Mouse (Mus musculus): Measurements from ENCODE around the gene Cntnap5b. TPM values are rescaled to one million over a fixed set of nuclear protein-coding genes. Genes with fewer than 3 reads are reported as not detected.

Cntnap5b gene
- polyA plus RNA-seq, 1 experiment from 2014 or later: not detected

DNA sequence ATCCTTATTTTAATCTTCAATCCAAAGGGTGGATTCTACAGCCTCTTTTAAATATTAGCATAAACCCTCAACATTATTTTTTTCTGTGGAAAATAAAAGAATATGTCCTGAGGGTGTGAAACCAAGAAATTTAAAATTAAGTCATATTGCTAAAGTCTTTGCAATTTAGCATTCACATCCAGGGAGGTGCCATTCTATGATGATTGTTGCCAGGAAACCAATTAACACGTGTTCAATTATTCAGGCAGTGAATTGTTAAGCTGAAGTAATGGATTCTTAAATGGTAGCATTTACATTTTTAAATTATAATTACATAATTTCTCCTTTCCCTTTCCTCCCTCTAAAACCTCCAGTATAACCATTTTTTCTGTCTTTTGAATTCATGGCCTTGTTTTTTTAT, 692.7 kb downstream of the Cntnap5b start:
- H3K4me3 ChIP-seq: no peak overlapping the region
- no peak overlapping the region for H3K4me2 ChIP-seq
- H3K27me3 ChIP-seq (replicated peaks): no peaks in the 10 kb centered on the region
- H3K9ac ChIP-seq: no peak overlapping the region
- WGBS: 46% methylated on average over 1 of the region's 1 CpGs
- no peak for ATAC-seq (ENCODE audit: extremely low read depth, insufficient number of reproducible peaks, low FRiP score, low TSS enrichment)
- no peak overlapping the region for H3K27ac ChIP-seq (replicated peaks)
- no peaks in the 10 kb centered on the region for H3K4me1 ChIP-seq
- H3K36me3 ChIP-seq: no peaks in the 10 kb centered on the region
- H3K9me3 ChIP-seq: no peaks in the 10 kb centered on the region

DNA sequence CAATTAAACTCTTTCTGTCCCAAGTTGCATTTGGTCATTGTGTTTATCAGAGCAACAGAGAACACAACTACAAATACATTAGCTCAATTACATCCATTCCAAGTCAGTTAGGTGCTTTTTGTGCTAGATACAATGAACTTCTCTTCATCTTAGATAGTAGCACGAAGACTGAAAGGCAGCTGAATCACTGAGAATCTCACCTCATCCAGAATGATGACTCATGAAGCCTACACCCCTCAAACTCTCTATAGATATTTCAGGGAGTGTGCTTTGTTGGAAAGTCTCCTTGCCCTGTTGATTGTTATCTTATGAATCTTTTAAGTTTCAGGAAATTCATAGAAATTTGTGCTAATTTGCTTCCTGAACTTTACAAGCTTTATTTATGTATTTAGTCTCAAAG, 695.0 kb downstream of the Cntnap5b start:
- 70% methylated on average over 1 of the region's 1 CpGs for WGBS
- H3K27me3 ChIP-seq (replicated peaks): no peaks in the 10 kb centered on the region
- H3K4me1 ChIP-seq: no peaks in the 10 kb centered on the region
- no peaks in the 10 kb centered on the region for H3K36me3 ChIP-seq
- no peaks in the 10 kb centered on the region for H3K9me3 ChIP-seq
- no peak overlapping the region for H3K4me2 ChIP-seq
- H3K4me3 ChIP-seq: no peak overlapping the region
- no peak overlapping the region for H3K9ac ChIP-seq
- no peak overlapping the region for H3K27ac ChIP-seq (replicated peaks)
- ATAC-seq (ENCODE audit: extremely low read depth, insufficient number of reproducible peaks, low FRiP score, low TSS enrichment): no peak

GRCm38 (mm10) chr1:100509866-100510265, 737.3 kb downstream of the Cntnap5b start:
- Histone ChIP-seq H3K4me2 (no peak overlapping the region), H3K27ac (replicated peaks) (no peak overlapping the region), H3K9me3 (no peaks in the 10 kb centered on the region), H3K9ac (no peak overlapping the region), H3K36me3 (no peaks in the 10 kb centered on the region), H3K4me3 (no peak overlapping the region), H3K27me3 (replicated peaks) (no peaks in the 10 kb centered on the region), H3K4me1 (no peaks in the 10 kb centered on the region)
- no peak for ATAC-seq (ENCODE audit: extremely low read depth, insufficient number of reproducible peaks, low FRiP score, low TSS enrichment)

All from heart, embryonic 13.5 days (tissue).